Mouse (Mus musculus) layer of hippocampus, adult 18-20 months (tissue): ENCODE data around the gene Tshz2. TPM values are rescaled to one million over a fixed set of nuclear protein-coding genes. Genes with fewer than 3 reads are reported as not detected.

Experiments
- DNase-seq, 2 experiments: peaks; one replicate each; pipeline ENCODE4 v3.0.0; 2022; ENCODE audit warnings: low spot score in 2 of 2
- total RNA-seq, 2 experiments: library from RNA; stranded (reverse); gene quantifications; 2 replicates each; pipeline ENCODE4 v1.2.3; 2021

The Tshz2 gene
- total RNA-seq, 2 experiments from 2014 or later = 29.3 to 44.3 TPM

- no peak for DNase-seq
Measured at GRCm38 (mm10) chr2:169860895-169861294, 228.1 kb downstream of the Tshz2 start.

GRCm38 (mm10) chr2:169862701-169863100 is 229.9 kb downstream of the Tshz2 start:
- no peak for DNase-seq

- no peak for DNase-seq
Measured at GRCm38 (mm10) chr2:169869468-169869867, 236.7 kb downstream of the Tshz2 start.

- DNase-seq = no peak
Measured at GRCm38 (mm10) chr2:169870503-169870902, 237.7 kb downstream of the Tshz2 start.

- no peak for DNase-seq
Measured at GRCm38 (mm10) chr2:169871436-169872060, 238.7 kb downstream of the Tshz2 start.

- DNase-seq = no peak
Measured at GRCm38 (mm10) chr2:169873442-169873841, 240.6 kb downstream of the Tshz2 start.

GRCm38 (mm10) chr2:169887921-169888320 is 255.1 kb downstream of the Tshz2 start:
- DNase-seq = no peak

- no peak for DNase-seq
Measured at GRCm38 (mm10) chr2:169892441-169893038, 259.7 kb downstream of the Tshz2 start.

GRCm38 (mm10) chr2:169902896-169903295 is 270.1 kb downstream of the Tshz2 start:
- no peak for DNase-seq

- DNase-seq = no peak
Measured at GRCm38 (mm10) chr2:169906396-169906795, 273.6 kb downstream of the Tshz2 start.

- DNase-seq = no peak
Measured at GRCm38 (mm10) chr2:169907979-169908378, 275.2 kb downstream of the Tshz2 start.

GRCm38 (mm10) chr2:169910606-169911005 is 277.8 kb downstream of the Tshz2 start:
- no peak for DNase-seq

GRCm38 (mm10) chr2:169912826-169913225 is 280.0 kb downstream of the Tshz2 start:
- DNase-seq = peak in 1 of 2 experiments; percentile 65

GRCm38 (mm10) chr2:169914903-169915302 is 282.1 kb downstream of the Tshz2 start:
- peak in 1 of 2 experiments; percentile 41 for DNase-seq

GRCm38 (mm10) chr2:169915326-169915725 is 282.5 kb downstream of the Tshz2 start:
- DNase-seq = no peak

GRCm38 (mm10) chr2:169919111-169919695 is 286.4 kb downstream of the Tshz2 start:
- DNase-seq = no peak

GRCm38 (mm10) chr2:169924177-169924810 is 291.5 kb downstream of the Tshz2 start:
- DNase-seq = no peak

- no peak for DNase-seq
Measured at GRCm38 (mm10) chr2:169925466-169925865, 292.7 kb downstream of the Tshz2 start.

- no peak for DNase-seq
Measured at GRCm38 (mm10) chr2:169926016-169926415, 293.2 kb downstream of the Tshz2 start.

- no peak for DNase-seq
Measured at GRCm38 (mm10) chr2:169927401-169927800, 294.6 kb downstream of the Tshz2 start.

- DNase-seq = no peak
Measured at GRCm38 (mm10) chr2:169928447-169929120, 295.8 kb downstream of the Tshz2 start.
